Mouse (Mus musculus): ENCODE results near the gene Prdx1. TPM values are rescaled to one million over a fixed set of nuclear protein-coding genes. Genes with fewer than 3 reads are reported as not detected.

The Prdx1 gene
- polyA plus RNA-seq, 2 experiments = 234 to 916 TPM

DNA sequence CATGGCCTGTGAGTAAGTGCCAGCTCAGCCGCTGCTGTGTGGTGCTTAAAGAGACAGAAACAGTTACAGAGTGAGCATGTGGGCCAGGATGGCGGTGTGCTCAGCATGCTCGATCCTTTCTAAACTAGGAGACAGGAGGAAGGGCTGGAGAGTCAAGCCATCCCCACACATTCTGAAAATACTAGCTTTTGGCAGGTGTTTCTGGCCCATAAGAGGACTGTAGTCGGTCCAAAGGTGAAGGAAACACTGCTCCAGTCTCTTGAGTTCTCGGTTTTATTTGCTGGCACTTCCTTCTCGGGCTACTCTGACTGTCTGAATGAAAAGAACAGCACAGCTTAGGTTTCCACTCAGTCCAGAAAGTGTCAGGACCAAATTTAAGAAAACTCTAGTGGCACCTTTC, 24.5 kb upstream of the Prdx1 start:
- Histone ChIP-seq H3K4me2 (ENCODE audit: low read depth) (no peak overlapping the region), H3K27ac (no peak overlapping the region), H3K4me1 (replicated peaks; ENCODE audit: control insufficient read depth in 2 of 2, insufficient read depth in 2 of 2, low read length in 1 of 2) (peaks cover 0 to 5% of the 10 kb centered on the region in 2 experiments; a peak in 2 of 4 replicates), H3K36me3 (replicated peaks; ENCODE audit: control insufficient read depth, insufficient read depth, low read depth) (no peaks in the 10 kb centered on the region), H3K27me3 (ENCODE audit: control insufficient read depth, insufficient read depth, low read length) (no peaks in the 10 kb centered on the region), H3K4me3 (ENCODE audit: insufficient read depth in 1 of 2, low read depth in 2 of 2, low read length in 2 of 2) (no peak overlapping the region), H3K9me3 (ENCODE audit: control insufficient read depth, low read length) (no peaks in the 10 kb centered on the region), H3K9ac (replicated peaks) (no peak overlapping the region)
- TF ChIP-seq CTCF (IDR thresholded peaks at IDR 0.05; ENCODE audit: low read depth) = no peak
- TF ChIP-seq EP300 (IDR thresholded peaks at IDR 0.05; ENCODE audit: low read depth) = no peak
- DNase-seq (ENCODE audit: low read depth in 3 of 3, low spot score in 3 of 3) (no peak), ATAC-seq (ENCODE audit: insufficient read depth) (no peak)
- WGBS (ENCODE audit: insufficient replicate concordance) = 68% methylated on average over 6 of the region's 6 CpGs

DNA sequence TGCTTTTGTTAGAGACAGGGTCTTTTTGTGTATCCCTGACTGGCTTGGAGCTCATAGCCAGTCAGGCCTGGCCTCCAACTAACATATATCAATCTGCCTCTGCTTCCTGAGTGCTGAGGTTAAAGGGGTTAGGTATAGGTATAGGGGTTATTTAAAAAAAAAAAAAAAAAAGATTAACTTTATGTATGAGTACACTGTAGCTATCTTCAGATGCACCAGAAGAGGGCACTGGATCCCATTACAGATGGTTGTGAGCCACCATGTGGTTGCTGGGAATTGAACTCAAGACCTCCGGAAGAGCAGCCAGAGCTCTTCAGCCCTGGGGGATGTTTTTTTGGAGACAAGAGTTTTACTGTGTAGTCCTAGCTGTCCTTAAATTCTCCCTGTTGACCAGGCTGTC, 23.3 kb upstream of the Prdx1 start:
- Histone ChIP-seq H3K36me3 (replicated peaks; ENCODE audit: control insufficient read depth, insufficient read depth, low read depth) (no peaks in the 10 kb centered on the region), H3K27ac (no peak overlapping the region), H3K9me3 (ENCODE audit: control insufficient read depth, low read length) (no peaks in the 10 kb centered on the region), H3K4me2 (ENCODE audit: low read depth) (no peak overlapping the region), H3K4me3 (ENCODE audit: insufficient read depth in 1 of 2, low read depth in 2 of 2, low read length in 2 of 2) (no peak overlapping the region), H3K9ac (replicated peaks) (no peak overlapping the region), H3K27me3 (ENCODE audit: control insufficient read depth, insufficient read depth, low read length) (no peaks in the 10 kb centered on the region; the same call in 1 of the 2 replicates), H3K4me1 (replicated peaks; ENCODE audit: control insufficient read depth in 2 of 2, insufficient read depth in 2 of 2, low read length in 1 of 2) (no peaks in the 10 kb centered on the region)
- ATAC-seq (ENCODE audit: insufficient read depth) (no peak), DNase-seq (ENCODE audit: low read depth in 3 of 3, low spot score in 3 of 3) (no peak)
- peak; percentile 25; the same call in 1 of the 2 replicates for TF ChIP-seq CTCF (IDR thresholded peaks at IDR 0.05; ENCODE audit: low read depth)
- no peak for TF ChIP-seq EP300 (IDR thresholded peaks at IDR 0.05; ENCODE audit: low read depth)
- WGBS (ENCODE audit: insufficient replicate concordance) = 78% methylated on average over 1 of the region's 1 CpGs

DNA sequence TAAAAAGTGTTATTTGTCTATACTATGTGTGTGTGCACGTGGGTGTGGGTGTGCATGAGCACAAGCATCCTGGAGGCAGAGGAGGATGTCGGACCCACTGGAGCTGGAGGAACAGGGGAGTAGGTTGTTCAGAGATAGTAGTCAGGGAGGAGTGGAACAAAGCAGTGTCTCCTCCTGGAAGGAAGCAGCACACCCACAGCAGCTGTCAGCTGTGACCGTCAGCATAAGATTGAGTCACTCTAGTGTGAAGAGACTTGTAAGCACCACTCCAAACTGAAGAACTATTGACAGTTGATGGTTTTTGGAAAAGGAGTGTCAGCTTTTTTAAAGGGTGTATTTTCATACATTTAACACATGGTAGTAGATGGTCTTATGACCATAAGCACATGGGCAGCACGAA, 18.7 kb upstream of the Prdx1 start:
- peaks cover 0 to 1% of the 10 kb centered on the region in 2 experiments; a peak in 1 of 4 replicates for H3K4me1 ChIP-seq (replicated peaks; ENCODE audit: control insufficient read depth in 2 of 2, insufficient read depth in 2 of 2, low read length in 1 of 2)
- no peaks in the 10 kb centered on the region for H3K9me3 ChIP-seq (ENCODE audit: control insufficient read depth, low read length)
- H3K27ac ChIP-seq = no peak overlapping the region
- WGBS (ENCODE audit: insufficient replicate concordance) = 29% methylated on average over 4 of the region's 4 CpGs
- no peak overlapping the region for H3K4me3 ChIP-seq (ENCODE audit: insufficient read depth in 1 of 2, low read depth in 2 of 2, low read length in 2 of 2)
- TF ChIP-seq EP300 (IDR thresholded peaks at IDR 0.05; ENCODE audit: low read depth) (no peak), CTCF (IDR thresholded peaks at IDR 0.05; ENCODE audit: low read depth) (no peak)
- no peaks in the 10 kb centered on the region; the same call in 1 of the 2 replicates for H3K27me3 ChIP-seq (ENCODE audit: control insufficient read depth, insufficient read depth, low read length)
- no peak for ATAC-seq (ENCODE audit: insufficient read depth)
- no peak for DNase-seq (ENCODE audit: low read depth in 3 of 3, low spot score in 3 of 3)
- H3K4me2 ChIP-seq (ENCODE audit: low read depth) = no peak overlapping the region
- H3K9ac ChIP-seq (replicated peaks) = no peak overlapping the region
- no peaks in the 10 kb centered on the region for H3K36me3 ChIP-seq (replicated peaks; ENCODE audit: control insufficient read depth, insufficient read depth, low read depth)

DNA sequence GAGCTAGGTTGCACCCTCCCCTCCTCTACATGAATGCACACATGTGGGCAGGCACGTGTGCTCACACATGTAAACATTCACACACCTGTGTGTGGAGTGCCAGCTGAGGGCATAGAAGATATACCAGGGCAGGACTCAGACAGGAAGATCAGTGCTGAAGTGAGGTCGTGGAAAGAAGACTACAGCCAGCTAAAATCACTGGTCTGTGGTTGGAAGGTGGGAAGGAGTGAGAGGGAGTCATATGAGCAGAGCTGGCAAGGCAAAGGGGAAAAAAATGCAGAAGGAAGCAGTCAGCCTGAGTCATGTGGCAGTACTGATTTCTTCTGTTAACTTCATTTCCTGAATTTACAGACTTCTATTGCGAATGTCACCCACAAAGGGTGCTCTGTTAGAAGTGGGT, 17.2 kb upstream of the Prdx1 start:
- Histone ChIP-seq H3K9me3 (ENCODE audit: control insufficient read depth, low read length) (no peaks in the 10 kb centered on the region), H3K9ac (replicated peaks) (no peak overlapping the region), H3K27ac (no peak overlapping the region), H3K27me3 (ENCODE audit: control insufficient read depth, insufficient read depth, low read length) (no peaks in the 10 kb centered on the region; the same call in 1 of the 2 replicates), H3K4me2 (ENCODE audit: low read depth) (no peak overlapping the region), H3K4me1 (replicated peaks; ENCODE audit: control insufficient read depth in 2 of 2, insufficient read depth in 2 of 2, low read length in 1 of 2) (peaks cover 7 to 8% of the 10 kb centered on the region in 2 experiments), H3K36me3 (replicated peaks; ENCODE audit: control insufficient read depth, insufficient read depth, low read depth) (no peaks in the 10 kb centered on the region), H3K4me3 (ENCODE audit: insufficient read depth in 1 of 2, low read depth in 2 of 2, low read length in 2 of 2) (no peak overlapping the region)
- no peak for TF ChIP-seq EP300 (IDR thresholded peaks at IDR 0.05; ENCODE audit: low read depth)
- TF ChIP-seq CTCF (IDR thresholded peaks at IDR 0.05; ENCODE audit: low read depth) = no peak
- ATAC-seq (ENCODE audit: insufficient read depth) (no peak), DNase-seq (ENCODE audit: low read depth in 3 of 3, low spot score in 3 of 3) (no peak)
- WGBS (ENCODE audit: insufficient replicate concordance) = 17% methylated on average over 3 of the region's 3 CpGs

DNA sequence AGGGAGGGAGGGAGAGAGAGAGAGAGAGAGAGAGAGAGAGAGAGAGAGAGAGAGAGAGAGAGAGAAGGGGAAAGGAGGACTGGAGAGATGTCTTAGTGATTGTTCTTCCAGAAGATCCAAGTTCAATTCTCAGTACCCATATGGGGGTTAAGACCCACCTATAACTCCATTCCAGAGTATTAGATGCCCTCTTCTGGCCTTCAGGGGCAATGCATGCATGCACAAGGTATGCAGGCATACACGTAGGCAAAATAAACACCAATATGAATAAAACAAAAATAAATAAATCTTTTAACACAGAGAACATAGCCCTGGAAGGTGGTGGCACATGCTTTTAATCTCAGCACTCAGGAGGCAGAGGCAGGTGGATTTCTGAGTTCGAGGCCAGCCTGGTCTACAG, 16.1 kb upstream of the Prdx1 start:
- Histone ChIP-seq H3K27ac (no peak overlapping the region), H3K9me3 (ENCODE audit: control insufficient read depth, low read length) (no peaks in the 10 kb centered on the region), H3K4me1 (replicated peaks; ENCODE audit: control insufficient read depth in 2 of 2, insufficient read depth in 2 of 2, low read length in 1 of 2) (peaks cover 11 to 13% of the 10 kb centered on the region in 2 experiments), H3K4me2 (ENCODE audit: low read depth) (no peak overlapping the region), H3K27me3 (ENCODE audit: control insufficient read depth, insufficient read depth, low read length) (no peaks in the 10 kb centered on the region; the same call in 1 of the 2 replicates), H3K36me3 (replicated peaks; ENCODE audit: control insufficient read depth, insufficient read depth, low read depth) (no peaks in the 10 kb centered on the region), H3K4me3 (ENCODE audit: insufficient read depth in 1 of 2, low read depth in 2 of 2, low read length in 2 of 2) (no peak overlapping the region), H3K9ac (replicated peaks) (no peak overlapping the region)
- DNase-seq (ENCODE audit: low read depth in 3 of 3, low spot score in 3 of 3) (no peak), ATAC-seq (ENCODE audit: insufficient read depth) (no peak)
- peak; percentile 49 for TF ChIP-seq CTCF (IDR thresholded peaks at IDR 0.05; ENCODE audit: low read depth)
- TF ChIP-seq EP300 (IDR thresholded peaks at IDR 0.05; ENCODE audit: low read depth) = no peak
- 42% methylated on average over 2 of the region's 2 CpGs for WGBS (ENCODE audit: insufficient replicate concordance)
